Mouse (Mus musculus): Measurements from ENCODE around the gene Aqp11. TPM values are rescaled to one million over a fixed set of nuclear protein-coding genes. Genes with fewer than 3 reads are reported as not detected.

Gene Aqp11
- polyA plus RNA-seq, 1 experiment from 2014 or later: 51.0 TPM

DNA sequence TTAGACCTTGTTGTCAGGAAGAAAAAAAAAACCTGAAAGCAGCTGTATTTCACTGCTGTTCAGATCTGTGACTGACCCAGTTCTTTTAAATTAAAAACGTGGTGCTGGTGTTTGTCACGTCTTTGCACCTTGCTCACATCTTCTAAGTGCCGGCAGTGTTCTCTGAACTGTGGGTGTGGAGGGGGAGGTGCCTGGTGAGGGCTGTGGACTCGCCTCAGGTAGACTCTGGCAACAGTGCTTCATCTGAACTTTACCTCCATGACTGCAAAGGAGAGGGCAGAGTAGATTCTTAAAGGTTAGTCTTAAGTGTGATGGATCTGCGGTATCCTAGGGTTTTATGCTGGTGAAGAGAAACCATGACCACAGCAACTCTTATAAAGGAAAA is 27.9 kb upstream of the Aqp11 start:
- DNase-seq (no peak), ATAC-seq (no peak)
- Histone ChIP-seq H3K27me3 (ENCODE audit: insufficient read depth, low read length) (no peaks in the 10 kb centered on the region), H3K27ac (ENCODE audit: low read depth) (no peak overlapping the region), H3K4me1 (ENCODE audit: insufficient read depth) (no peaks in the 10 kb centered on the region), H3K9me3 (ENCODE audit: low read length) (no peaks in the 10 kb centered on the region), H3K4me2 (ENCODE audit: low read depth, low read length) (no peak overlapping the region), H3K36me3 (replicated peaks; ENCODE audit: insufficient read depth, low read length) (no peaks in the 10 kb centered on the region), H3K9ac (replicated peaks) (no peak overlapping the region), H3K4me3 (ENCODE audit: low read depth, low read length) (no peak overlapping the region)
- 74% methylated on average over 5 of the region's 5 CpGs for WGBS (ENCODE audit: insufficient replicate concordance)
- TF ChIP-seq CTCF (IDR thresholded peaks at IDR 0.05; ENCODE audit: low read depth) (no peak), EP300 (IDR thresholded peaks at IDR 0.05; ENCODE audit: low read depth) (no peak)

DNA sequence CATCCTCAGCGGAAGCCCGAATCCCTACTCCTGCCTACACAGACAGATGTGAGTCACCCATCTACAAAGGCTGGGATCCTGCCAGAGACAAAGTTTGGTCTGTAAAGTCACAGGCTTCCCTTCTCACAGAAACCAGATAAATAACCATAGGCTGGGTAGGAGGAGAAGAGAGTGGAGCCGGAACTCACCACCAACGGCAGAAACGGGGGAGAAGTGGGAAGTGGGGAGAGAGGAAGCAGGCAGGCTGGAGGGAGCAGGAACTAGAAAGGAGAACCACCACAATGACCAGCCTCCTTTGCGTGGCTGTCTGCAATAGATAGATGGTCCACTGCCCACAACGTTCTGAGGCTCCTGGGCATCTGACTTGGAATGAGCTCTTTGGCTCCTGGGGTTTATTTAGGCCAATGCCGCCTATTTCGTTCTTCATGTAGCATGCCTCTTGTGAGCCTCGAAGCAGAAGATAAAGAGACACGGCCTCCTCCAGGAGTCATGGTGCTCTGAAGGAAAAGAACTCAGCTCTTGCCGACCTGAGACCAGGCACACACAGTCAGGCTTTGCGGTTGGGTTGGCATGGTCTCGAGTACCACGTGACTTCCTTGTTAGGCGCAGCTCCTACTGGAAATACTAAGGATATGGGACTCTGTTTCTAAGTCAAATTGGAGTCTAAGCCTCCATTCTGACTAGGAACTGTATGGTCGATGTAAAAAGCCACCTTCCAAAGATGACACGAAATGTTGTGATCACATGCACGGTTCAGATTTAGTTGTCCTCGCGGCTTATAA is 27.3 kb upstream of the Aqp11 start:
- Histone ChIP-seq H3K36me3 (replicated peaks; ENCODE audit: insufficient read depth, low read length) (no peaks in the 10 kb centered on the region), H3K27ac (ENCODE audit: low read depth) (0 out of 2 replicates have a peak overlapping the region, but pooled peaks have one; percentile 19), H3K9me3 (ENCODE audit: low read length) (no peaks in the 10 kb centered on the region), H3K4me2 (ENCODE audit: low read depth, low read length) (peak overlapping the region; percentile 19), H3K4me1 (ENCODE audit: insufficient read depth) (no peaks in the 10 kb centered on the region), H3K27me3 (ENCODE audit: insufficient read depth, low read length) (no peaks in the 10 kb centered on the region), H3K9ac (replicated peaks) (no peak overlapping the region), H3K4me3 (ENCODE audit: low read depth, low read length) (no peak overlapping the region)
- TF ChIP-seq CTCF (IDR thresholded peaks at IDR 0.05; ENCODE audit: low read depth) (no peak), EP300 (IDR thresholded peaks at IDR 0.05; ENCODE audit: low read depth) (no peak)
- WGBS (ENCODE audit: insufficient replicate concordance): 57% methylated on average over 21 of the region's 21 CpGs
- DNase-seq (no peak), ATAC-seq (peak; percentile 31; the same call in 1 of the 2 replicates)

DNA sequence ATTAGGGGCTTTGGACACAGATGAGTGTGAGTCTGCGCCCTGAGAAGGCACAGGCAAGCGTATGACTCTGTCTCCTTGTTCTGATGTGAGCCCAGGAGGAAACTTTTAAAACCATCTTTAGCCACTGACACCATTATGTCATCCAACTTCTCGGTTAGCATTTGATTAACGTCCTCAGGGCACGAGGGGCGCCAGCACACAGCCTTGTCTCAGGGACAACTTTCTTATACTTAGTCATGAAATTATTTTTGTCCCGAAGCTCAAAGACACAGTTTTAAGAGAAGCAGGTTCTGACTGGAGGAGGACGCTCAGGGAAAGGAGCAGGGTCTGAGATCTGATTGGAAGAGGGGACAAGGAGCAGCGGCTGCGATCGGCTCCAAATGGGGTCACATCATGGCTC is 26.5 kb upstream of the Aqp11 start:
- H3K4me1 ChIP-seq (ENCODE audit: insufficient read depth): no peaks in the 10 kb centered on the region
- DNase-seq (no peak), ATAC-seq (no peak)
- 68% methylated on average over 11 of the region's 11 CpGs for WGBS (ENCODE audit: insufficient replicate concordance)
- 0 out of 2 replicates have a peak overlapping the region, but pooled peaks have one; percentile 19 for H3K27ac ChIP-seq (ENCODE audit: low read depth)
- H3K9ac ChIP-seq (replicated peaks): no peak overlapping the region
- no peaks in the 10 kb centered on the region for H3K36me3 ChIP-seq (replicated peaks; ENCODE audit: insufficient read depth, low read length)
- no peak overlapping the region; the same call in 1 of the 2 replicates for H3K4me2 ChIP-seq (ENCODE audit: low read depth, low read length)
- H3K9me3 ChIP-seq (ENCODE audit: low read length): no peaks in the 10 kb centered on the region
- TF ChIP-seq CTCF (IDR thresholded peaks at IDR 0.05; ENCODE audit: low read depth) (no peak), EP300 (IDR thresholded peaks at IDR 0.05; ENCODE audit: low read depth) (no peak)
- no peaks in the 10 kb centered on the region for H3K27me3 ChIP-seq (ENCODE audit: insufficient read depth, low read length)
- no peak overlapping the region for H3K4me3 ChIP-seq (ENCODE audit: low read depth, low read length)

DNA sequence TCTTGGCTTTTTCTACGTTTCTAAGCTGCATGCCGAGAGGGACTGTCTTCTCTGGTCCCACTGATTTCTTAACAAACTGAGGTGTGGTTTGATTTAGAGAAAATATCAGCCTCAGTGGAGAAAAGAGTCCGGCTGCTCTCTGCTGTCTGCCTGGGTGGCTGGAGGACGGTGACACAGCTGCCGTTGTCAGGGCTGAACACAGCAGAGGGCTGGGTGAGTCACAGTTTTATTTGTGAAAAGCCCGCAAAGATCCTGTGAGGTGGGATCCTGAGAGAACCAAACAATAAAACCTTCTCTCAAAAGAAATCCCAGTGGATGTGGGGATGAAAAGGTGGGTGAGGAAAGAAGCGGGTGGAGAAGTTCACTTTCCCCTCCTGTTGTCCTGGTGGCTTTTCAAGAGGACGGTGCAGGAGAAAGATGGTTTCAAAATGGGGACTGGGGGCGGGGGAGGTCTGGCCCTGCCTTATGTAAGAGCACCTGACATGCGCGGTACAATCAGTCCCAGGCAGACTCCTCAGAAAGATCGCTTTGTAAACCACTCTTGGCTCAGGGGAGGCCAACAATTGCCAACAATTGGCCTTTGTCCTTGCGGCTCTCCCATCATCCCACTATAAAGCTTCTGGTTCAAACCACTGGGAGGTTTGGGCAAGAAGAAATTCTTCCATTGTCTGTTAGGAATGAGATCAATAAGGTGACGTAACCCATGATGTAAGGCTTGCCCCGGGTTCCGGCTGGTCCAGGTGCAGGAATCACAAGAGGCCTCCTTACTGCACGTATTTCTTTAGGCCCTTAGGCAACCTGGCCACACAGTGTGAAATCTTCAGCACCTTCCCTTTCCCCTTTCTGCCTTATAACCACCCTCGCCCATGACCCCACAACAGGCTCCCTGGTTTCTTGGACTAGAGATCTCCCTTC is 19.1 kb upstream of the Aqp11 start:
- WGBS (ENCODE audit: insufficient replicate concordance): 61% methylated on average over 18 of the region's 18 CpGs
- H3K4me1 ChIP-seq (ENCODE audit: insufficient read depth): no peaks in the 10 kb centered on the region
- H3K4me2 ChIP-seq (ENCODE audit: low read depth, low read length): peak overlapping the region; percentile 24; the same call in 1 of the 2 replicates
- H3K4me3 ChIP-seq (ENCODE audit: low read depth, low read length): no peak overlapping the region
- ATAC-seq (peak; percentile 59), DNase-seq (peak; percentile 27)
- H3K27ac ChIP-seq (ENCODE audit: low read depth): no peak overlapping the region
- H3K9me3 ChIP-seq (ENCODE audit: low read length): no peaks in the 10 kb centered on the region
- H3K9ac ChIP-seq (replicated peaks): no peak overlapping the region
- H3K27me3 ChIP-seq (ENCODE audit: insufficient read depth, low read length): no peaks in the 10 kb centered on the region
- no peaks in the 10 kb centered on the region for H3K36me3 ChIP-seq (replicated peaks; ENCODE audit: insufficient read depth, low read length)
- no peak for TF ChIP-seq CTCF (IDR thresholded peaks at IDR 0.05; ENCODE audit: low read depth)
- TF ChIP-seq EP300 (IDR thresholded peaks at IDR 0.05; ENCODE audit: low read depth): no peak

DNA sequence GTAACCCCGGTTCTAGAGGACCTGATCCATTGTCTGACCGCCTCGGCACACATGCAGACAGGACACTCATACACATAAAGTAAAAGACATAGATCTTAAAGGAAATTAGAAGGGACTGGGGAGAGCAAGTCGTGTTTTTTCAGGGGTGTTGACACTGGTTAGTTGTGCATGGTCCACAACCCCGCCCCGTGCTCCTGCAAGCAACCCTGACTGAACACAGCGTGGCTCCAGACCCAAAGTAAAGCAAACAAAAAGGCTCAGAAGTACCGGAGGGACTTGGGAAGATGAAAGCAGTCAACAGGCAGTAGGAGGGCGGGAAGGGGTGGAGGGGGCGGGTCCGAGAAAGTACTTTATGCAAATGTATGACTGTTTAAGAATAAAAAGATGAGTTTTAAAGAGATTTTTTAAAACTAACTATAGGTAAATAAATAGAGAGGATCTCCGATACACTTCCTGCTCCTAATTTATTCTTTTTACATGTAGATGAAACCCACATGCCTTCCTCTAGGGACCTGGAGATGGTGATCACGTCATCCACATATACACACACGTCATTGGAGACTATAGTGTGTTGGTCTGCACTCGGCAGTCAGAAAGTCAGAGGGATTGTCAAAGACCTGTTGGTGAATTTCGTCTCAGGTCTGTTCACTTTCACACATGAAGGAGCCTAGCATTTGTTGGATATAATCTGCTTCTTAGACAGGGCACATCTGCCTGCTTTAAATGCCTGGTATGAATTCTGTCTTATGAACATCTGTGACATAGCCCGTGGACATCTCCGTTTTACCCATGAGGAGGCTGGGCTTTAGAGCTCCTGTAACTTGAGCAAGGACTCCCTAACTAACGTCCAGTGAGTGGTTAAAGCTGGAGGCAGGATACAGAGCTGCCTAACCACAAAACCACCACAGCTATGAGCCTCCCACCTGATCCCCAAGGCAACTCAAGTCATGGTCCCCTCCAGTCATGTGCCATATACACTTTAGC is 11.4 kb upstream of the Aqp11 start:
- Histone ChIP-seq H3K9me3 (ENCODE audit: low read length) (no peaks in the 10 kb centered on the region), H3K4me3 (ENCODE audit: low read depth, low read length) (peak overlapping the region; percentile 51), H3K27me3 (ENCODE audit: insufficient read depth, low read length) (no peaks in the 10 kb centered on the region), H3K4me1 (ENCODE audit: insufficient read depth) (peaks cover 16% of the 10 kb centered on the region), H3K9ac (replicated peaks) (peak overlapping the region; percentile 61), H3K36me3 (replicated peaks; ENCODE audit: insufficient read depth, low read length) (no peaks in the 10 kb centered on the region), H3K27ac (ENCODE audit: low read depth) (peak overlapping the region; percentile 95), H3K4me2 (ENCODE audit: low read depth, low read length) (peak overlapping the region; percentile 85)
- 13% methylated on average over 19 of the region's 19 CpGs for WGBS (ENCODE audit: insufficient replicate concordance)
- TF ChIP-seq CTCF (IDR thresholded peaks at IDR 0.05; ENCODE audit: low read depth): peak; percentile 1; the same call in 1 of the 2 replicates
- TF ChIP-seq EP300 (IDR thresholded peaks at IDR 0.05; ENCODE audit: low read depth): no peak
- peak; percentile 58 for DNase-seq
- peak; percentile 28 for ATAC-seq

All from liver, postnatal 0 days (tissue).